Mouse (Mus musculus): ENCODE measurements around the gene Gm884.

GRCm38 (mm10) chr11:103648656-103649055 lies 27.7 kb upstream of the Gm884 start:
- TF ChIP-seq POLR2A (IDR thresholded peaks at IDR 0.05; ENCODE audit: borderline replicate concordance, extremely low read depth, low read depth, low read length) (no peak), CTCF (IDR thresholded peaks at IDR 0.05; ENCODE audit: insufficient read depth, low read length) (no peak)

Measured in lung, adult 2 months (tissue).